Mouse (Mus musculus): ENCODE measurements at regions not wholly inside any gene's neighbourhood (a gene's known extent, or its start where the extent isn't known, plus 50 kb on each side); places are given as distances from the start of the nearest gene placed in this dataset.
"Not testable (repeated sequence)": the region's sequence is repeated elsewhere in the genome, so short reads cannot be mapped to it uniquely, and the experiment has no call there.

DNA sequence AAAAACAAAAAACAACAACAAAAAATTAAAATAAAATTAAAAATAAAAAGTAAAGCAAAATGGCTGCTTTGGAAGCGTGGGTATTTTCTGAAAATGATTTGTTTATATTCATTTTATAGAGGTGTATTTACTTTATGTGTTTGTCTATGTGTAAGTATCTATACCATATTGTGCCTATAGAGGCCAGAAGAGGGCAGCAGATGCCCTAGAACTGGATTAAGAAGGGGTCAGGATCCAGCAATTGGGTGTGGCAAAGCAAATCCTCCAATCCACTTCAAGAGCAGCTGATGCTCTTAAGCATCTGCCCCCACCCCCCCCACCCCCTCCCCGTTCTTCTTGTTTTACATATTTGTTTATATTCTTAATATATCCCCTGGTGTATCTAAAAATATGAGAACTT, 577.6 kb upstream of the Chrm3 start:
- no peak for DNase-seq (ENCODE audit: low spot score)
- Histone ChIP-seq H3K4me2 (replicated peaks; ENCODE audit: low read depth) (no peak overlapping the region), H3K27ac (replicated peaks) (no peak overlapping the region), H3K4me1 (replicated peaks; ENCODE audit: control insufficient read depth, insufficient read depth) (no peaks in the 10 kb centered on the region), H3K36me3 (ENCODE audit: control insufficient read depth, insufficient read depth, low read length) (no peaks in the 10 kb centered on the region), H3K9me3 (ENCODE audit: control insufficient read depth, low read length) (no peaks in the 10 kb centered on the region), H3K27me3 (ENCODE audit: control insufficient read depth, insufficient read depth, low read length) (no peaks in the 10 kb centered on the region), H3K9ac (ENCODE audit: low read length) (no peak overlapping the region), H3K4me3 (ENCODE audit: low read depth, low read length) (no peak overlapping the region)
- ATAC-seq (ENCODE audit: low FRiP score, low TSS enrichment): no peak
- WGBS: 83% methylated on average over 2 of the region's 2 CpGs
- TF ChIP-seq EP300 (optimal IDR thresholded peaks at IDR 0.05): no peak
- no peak for TF ChIP-seq CTCF (IDR thresholded peaks at IDR 0.05; ENCODE audit: low read depth)

- H3K9me3 ChIP-seq (ENCODE audit: control insufficient read depth, low read length): no peaks in the 10 kb centered on the region
- TF ChIP-seq CTCF (IDR thresholded peaks at IDR 0.05; ENCODE audit: low read depth) (peak; percentile 43), EP300 (optimal IDR thresholded peaks at IDR 0.05) (no peak)
Observed at GRCm38 (mm10) chr13:10930741-10931140, 570.1 kb upstream of the Chrm3 start.

GRCm38 (mm10) chr13:10914377-10914776, 553.7 kb upstream of the Chrm3 start:
- H3K4me2 ChIP-seq (replicated peaks; ENCODE audit: low read depth): no peak overlapping the region
- H3K27me3 ChIP-seq (ENCODE audit: control insufficient read depth, insufficient read depth, low read length): no peaks in the 10 kb centered on the region
- DNase-seq (ENCODE audit: low spot score) (no peak), ATAC-seq (ENCODE audit: low FRiP score, low TSS enrichment) (no peak)
- TF ChIP-seq CTCF (IDR thresholded peaks at IDR 0.05; ENCODE audit: low read depth): no peak
- TF ChIP-seq EP300 (optimal IDR thresholded peaks at IDR 0.05): no peak
- no peaks in the 10 kb centered on the region for H3K9me3 ChIP-seq (ENCODE audit: control insufficient read depth, low read length)
- H3K4me1 ChIP-seq (replicated peaks; ENCODE audit: control insufficient read depth, insufficient read depth): no peaks in the 10 kb centered on the region
- no peak overlapping the region for H3K9ac ChIP-seq (ENCODE audit: low read length)
- H3K36me3 ChIP-seq (ENCODE audit: control insufficient read depth, insufficient read depth, low read length): no peaks in the 10 kb centered on the region
- H3K4me3 ChIP-seq (ENCODE audit: low read depth, low read length): no peak overlapping the region
- no peak overlapping the region for H3K27ac ChIP-seq (replicated peaks)

More at GRCm38 (mm10) chr13:10930741-10931140, 570.1 kb upstream of the Chrm3 start:
- DNase-seq (ENCODE audit: low spot score) (no peak), ATAC-seq (ENCODE audit: low FRiP score, low TSS enrichment) (no peak)
- no peaks in the 10 kb centered on the region for H3K27me3 ChIP-seq (ENCODE audit: control insufficient read depth, insufficient read depth, low read length)
- no peak overlapping the region for H3K27ac ChIP-seq (replicated peaks)
- no peak overlapping the region for H3K4me2 ChIP-seq (replicated peaks; ENCODE audit: low read depth)
- H3K4me3 ChIP-seq (ENCODE audit: low read depth, low read length): no peak overlapping the region
- 88% methylated on average over 3 of the region's 3 CpGs for WGBS
- H3K4me1 ChIP-seq (replicated peaks; ENCODE audit: control insufficient read depth, insufficient read depth): no peaks in the 10 kb centered on the region
- H3K36me3 ChIP-seq (ENCODE audit: control insufficient read depth, insufficient read depth, low read length): no peaks in the 10 kb centered on the region
- H3K9ac ChIP-seq (ENCODE audit: low read length): no peak overlapping the region

GRCm38 (mm10) chr13:10909122-10909751, 548.6 kb upstream of the Chrm3 start:
- H3K4me2 ChIP-seq (replicated peaks; ENCODE audit: low read depth): no peak overlapping the region
- H3K36me3 ChIP-seq (ENCODE audit: control insufficient read depth, insufficient read depth, low read length): no peaks in the 10 kb centered on the region
- DNase-seq (ENCODE audit: low spot score): no peak
- H3K27ac ChIP-seq (replicated peaks): no peak overlapping the region
- H3K4me3 ChIP-seq (ENCODE audit: low read depth, low read length): no peak overlapping the region
- ATAC-seq (ENCODE audit: low FRiP score, low TSS enrichment): no peak
- no peak overlapping the region for H3K9ac ChIP-seq (ENCODE audit: low read length)
- no peaks in the 10 kb centered on the region for H3K27me3 ChIP-seq (ENCODE audit: control insufficient read depth, insufficient read depth, low read length)
- H3K4me1 ChIP-seq (replicated peaks; ENCODE audit: control insufficient read depth, insufficient read depth): no peaks in the 10 kb centered on the region
- 31% methylated on average over 2 of the region's 2 CpGs for WGBS
- TF ChIP-seq CTCF (IDR thresholded peaks at IDR 0.05; ENCODE audit: low read depth): no peak
- TF ChIP-seq EP300 (optimal IDR thresholded peaks at IDR 0.05): no peak
- no peaks in the 10 kb centered on the region for H3K9me3 ChIP-seq (ENCODE audit: control insufficient read depth, low read length)

- Histone ChIP-seq H3K27me3 (ENCODE audit: control insufficient read depth, insufficient read depth, low read length) (no peaks in the 10 kb centered on the region), H3K9ac (ENCODE audit: low read length) (no peak overlapping the region), H3K4me1 (replicated peaks; ENCODE audit: control insufficient read depth, insufficient read depth) (no peaks in the 10 kb centered on the region), H3K36me3 (ENCODE audit: control insufficient read depth, insufficient read depth, low read length) (no peaks in the 10 kb centered on the region), H3K4me3 (ENCODE audit: low read depth, low read length) (no peak overlapping the region), H3K4me2 (replicated peaks; ENCODE audit: low read depth) (no peak overlapping the region), H3K9me3 (ENCODE audit: control insufficient read depth, low read length) (no peaks in the 10 kb centered on the region), H3K27ac (replicated peaks) (no peak overlapping the region)
- TF ChIP-seq EP300 (optimal IDR thresholded peaks at IDR 0.05) (no peak), CTCF (IDR thresholded peaks at IDR 0.05; ENCODE audit: low read depth) (no peak)
- ATAC-seq (ENCODE audit: low FRiP score, low TSS enrichment) (no peak), DNase-seq (ENCODE audit: low spot score) (no peak)
- WGBS: 67% methylated on average over 2 of the region's 2 CpGs
Observed at GRCm38 (mm10) chr13:10867864-10868263, 507.2 kb upstream of the Chrm3 start.

DNA sequence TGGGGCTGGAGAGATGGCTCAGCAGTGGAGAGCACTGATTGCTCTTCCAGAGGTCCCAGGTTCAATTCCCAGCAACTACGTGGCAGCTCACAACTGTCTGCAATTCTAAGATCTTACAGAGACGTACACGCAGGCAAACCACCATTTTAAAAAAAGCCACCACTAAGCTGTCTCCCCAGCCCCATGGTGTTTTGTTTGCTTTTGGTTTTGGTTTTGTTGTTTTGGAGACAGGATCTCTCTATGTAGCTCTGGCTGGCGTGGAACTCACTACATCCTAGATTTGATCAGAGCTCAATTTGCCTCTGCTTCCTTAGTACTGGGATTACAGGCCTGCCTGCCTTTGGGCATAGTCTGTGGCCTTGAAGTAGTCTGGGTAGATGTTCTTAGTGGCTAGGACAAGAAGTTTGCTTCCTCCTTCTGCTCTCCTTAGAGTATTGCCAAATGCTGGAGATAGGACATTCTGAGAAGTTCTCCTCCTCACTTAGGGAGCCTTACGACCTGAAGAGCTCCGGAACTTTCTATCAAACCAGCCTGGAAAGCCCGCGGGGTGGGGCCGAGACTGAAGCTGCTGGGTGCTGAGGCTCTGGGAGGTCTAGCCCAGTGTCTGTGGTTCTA, 495.4 kb upstream of the Chrm3 start:
- H3K36me3 ChIP-seq (ENCODE audit: control insufficient read depth, insufficient read depth, low read length); DNase-seq (ENCODE audit: low spot score); H3K4me3 ChIP-seq (ENCODE audit: low read depth, low read length); H3K4me1 ChIP-seq (replicated peaks; ENCODE audit: control insufficient read depth, insufficient read depth); H3K9ac ChIP-seq (ENCODE audit: low read length); ATAC-seq (ENCODE audit: low FRiP score, low TSS enrichment); H3K27ac ChIP-seq (replicated peaks); H3K4me2 ChIP-seq (replicated peaks; ENCODE audit: low read depth); H3K9me3 ChIP-seq (ENCODE audit: control insufficient read depth, low read length); H3K27me3 ChIP-seq (ENCODE audit: control insufficient read depth, insufficient read depth, low read length): not testable (repeated sequence)
- WGBS: 88% methylated on average over 9 of the region's 9 CpGs

All from stomach, postnatal 0 days (tissue).